Mouse (Mus musculus) cerebellum, adult 9-10 months (tissue): Measurements from ENCODE around the gene Rnf141.
A peak's percentile ranks its signal among the peaks of the same experiment; 100 is the strongest.

Experiments
- DNase-seq: peaks from one replicate; pipeline ENCODE4 v3.0.0; 2022

The Rnf141 gene

DNA sequence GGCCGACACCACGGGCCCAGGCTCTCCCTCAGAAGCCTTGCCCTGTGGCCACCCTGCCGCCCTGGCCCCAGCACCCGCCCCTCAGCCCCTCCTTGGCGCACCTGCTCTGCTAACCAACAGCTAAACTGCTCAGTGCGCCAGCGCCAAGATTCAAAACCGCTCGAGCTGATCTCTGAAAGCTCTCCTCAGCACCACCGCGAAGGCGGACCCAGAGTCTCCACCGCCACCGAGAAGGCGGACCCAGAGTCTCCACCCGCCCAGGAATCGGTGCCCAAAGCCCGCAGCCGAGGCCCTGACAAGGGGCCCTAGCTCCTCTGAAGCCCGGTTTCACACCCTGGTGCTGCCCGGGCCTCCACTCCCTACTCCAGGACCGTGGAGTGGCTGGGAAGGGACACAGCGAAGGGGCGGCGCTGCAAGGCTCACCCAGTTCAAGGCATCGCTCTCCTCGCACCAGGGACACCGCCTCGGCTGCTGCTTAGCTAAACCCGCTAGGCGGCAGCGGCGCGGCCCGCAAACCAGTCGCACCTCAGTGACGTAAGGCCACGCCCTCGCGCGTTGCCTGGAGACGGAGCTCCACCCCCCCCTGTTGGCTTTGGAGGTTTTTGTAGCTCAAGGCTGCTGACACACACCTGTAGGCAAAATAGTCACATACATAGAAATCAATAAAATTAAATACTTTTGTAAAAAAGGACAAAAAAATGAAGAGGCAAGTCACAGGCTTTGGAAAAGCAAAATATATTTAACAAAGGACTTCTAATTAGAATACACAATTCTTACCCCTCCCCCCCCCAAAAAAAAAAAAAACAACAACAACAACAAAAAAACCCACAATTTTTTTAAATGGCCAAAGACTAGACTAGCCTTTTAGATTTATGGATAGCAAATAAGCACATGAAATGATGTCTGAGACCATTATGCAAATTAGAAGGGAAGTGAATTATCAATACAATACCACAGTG, at the start of gene Rnf141:
Gene Rnf141 (minus strand): TSS at position 542 of the 959 bp plus-strand sequence.
- DNase-seq: peak; percentile 91

DNA sequence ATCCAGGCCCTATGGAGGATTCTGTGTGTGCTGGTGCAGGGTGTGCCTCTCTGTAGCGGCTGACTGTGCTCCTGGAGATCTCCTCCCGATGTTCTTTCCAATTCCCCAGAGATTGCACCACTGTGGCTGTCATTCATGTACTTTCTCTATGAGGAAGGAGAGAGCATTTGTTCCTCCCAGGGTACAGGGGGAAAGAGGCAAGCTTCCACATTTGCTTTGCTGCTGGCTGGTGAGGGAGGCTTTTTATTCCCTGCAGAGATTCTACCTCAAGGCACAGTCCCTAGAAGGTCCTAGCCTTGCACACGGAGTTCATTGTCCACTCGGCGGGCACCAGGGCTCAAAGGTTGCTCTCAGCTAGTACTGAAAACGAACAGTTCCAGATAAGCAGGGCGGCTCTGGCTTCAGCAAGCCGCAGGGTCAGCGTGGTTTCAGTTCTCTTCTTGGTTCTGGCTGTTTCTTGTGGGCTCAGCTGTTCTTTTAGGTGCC, 47.3 kb upstream of the Rnf141 start:
- DNase-seq: no peak

DNA sequence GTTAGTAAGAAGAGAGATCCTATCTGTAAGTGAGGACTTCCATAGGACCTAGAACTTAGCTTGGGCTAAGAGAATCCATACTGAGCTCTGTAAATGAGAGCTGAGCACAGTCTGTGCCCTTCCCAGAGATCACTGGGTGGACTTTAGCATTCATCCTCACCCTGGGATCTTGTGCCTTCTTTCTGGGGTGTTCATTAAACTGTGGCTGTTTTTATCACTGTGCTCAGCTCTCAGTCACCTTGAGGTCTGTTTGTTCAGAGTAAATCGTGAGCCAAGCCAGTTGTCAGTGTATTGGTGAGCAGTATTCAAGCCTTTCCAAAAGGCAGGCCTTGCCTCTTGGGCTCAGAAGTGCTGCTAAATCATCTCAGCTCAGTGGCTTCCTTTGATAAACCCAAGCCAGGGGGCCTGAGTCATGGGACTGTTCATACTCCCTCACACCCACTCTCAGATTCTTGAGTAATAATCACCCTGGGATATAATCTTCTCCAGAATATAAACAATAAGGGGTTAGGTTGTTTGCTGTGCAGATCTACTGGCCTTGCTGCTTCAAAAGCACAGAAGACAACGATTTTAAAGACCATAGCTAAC, 37.6 kb upstream of the Rnf141 start:
- DNase-seq: no peak

DNA sequence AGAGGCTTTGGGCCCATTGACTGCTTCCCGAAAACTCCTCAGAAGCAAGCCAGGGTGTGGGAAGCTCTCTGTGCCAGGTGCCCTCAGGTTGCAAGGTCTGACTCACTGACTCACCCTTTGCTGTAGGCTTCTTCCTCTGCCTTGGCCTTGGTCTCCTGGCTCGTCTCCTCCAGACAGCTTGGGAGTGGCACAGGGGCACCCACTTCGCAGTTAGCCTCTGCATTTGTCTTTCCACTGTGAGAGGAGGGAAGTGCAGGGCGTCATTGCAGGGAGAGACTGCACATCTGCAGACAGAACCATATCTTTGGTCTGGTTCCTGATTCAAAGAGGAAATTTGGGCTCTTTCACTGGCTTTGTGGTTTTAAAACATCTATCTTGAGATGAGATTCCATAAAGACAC, 33.8 kb upstream of the Rnf141 start:
- DNase-seq: no peak

DNA sequence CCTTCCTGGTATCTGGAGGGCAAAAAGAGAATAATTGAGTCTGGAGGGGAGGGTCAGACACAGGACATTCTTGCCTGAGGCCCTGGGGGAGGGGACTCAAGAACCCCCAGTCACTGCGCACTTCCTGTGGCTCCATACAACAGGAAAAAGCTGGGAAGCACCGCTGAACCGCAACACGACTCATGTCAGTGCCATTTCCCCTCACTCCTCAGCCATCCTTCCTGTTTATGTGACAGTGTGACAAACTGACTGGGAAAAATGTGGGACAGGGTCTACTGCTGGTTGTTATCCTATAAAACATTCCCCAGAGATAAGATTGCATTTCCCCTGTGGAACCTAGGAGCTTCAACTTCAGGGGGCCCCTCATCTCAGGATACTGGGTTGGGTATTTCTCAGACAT, 32.7 kb upstream of the Rnf141 start:
- no peak for DNase-seq

DNA sequence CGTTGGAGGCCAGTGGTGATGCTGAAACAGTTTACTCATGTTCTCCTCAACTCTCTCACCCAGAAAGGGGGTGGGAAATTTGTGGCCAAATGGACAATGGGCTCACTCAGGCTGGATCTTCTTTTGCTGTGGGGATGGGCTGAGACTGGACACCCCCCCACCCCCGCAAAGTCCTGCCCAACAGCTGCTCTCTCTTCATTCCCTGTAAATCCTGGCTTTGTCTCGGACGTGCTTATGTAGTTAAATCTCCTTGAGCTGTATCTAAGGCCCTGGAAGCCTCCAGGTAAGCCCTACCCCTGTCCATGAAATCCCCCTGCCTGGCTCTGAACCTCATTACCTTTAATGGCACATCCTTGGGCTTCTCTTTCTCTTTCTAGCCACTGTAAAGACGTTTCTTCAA, 24.6 kb upstream of the Rnf141 start:
- no peak for DNase-seq

DNA sequence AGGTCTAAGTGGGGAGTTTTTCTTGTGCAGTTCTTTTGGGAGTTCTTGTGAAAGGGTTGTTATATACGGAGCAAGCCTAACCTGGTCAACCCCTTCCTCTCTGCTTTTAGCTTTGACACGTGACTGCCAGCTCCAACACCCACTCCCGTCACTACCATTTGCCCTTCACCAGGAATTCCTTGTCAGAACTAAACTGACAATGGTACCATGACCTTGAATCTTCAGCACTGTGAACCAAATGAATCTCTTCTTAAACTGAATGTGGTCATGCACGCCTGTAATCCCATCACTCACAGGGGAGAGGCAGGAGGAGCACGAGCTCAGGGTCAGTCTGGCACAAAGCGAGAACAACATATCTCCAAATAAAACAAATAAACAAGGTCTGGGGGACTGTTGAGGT, 22.9 kb upstream of the Rnf141 start:
- DNase-seq: no peak

DNA sequence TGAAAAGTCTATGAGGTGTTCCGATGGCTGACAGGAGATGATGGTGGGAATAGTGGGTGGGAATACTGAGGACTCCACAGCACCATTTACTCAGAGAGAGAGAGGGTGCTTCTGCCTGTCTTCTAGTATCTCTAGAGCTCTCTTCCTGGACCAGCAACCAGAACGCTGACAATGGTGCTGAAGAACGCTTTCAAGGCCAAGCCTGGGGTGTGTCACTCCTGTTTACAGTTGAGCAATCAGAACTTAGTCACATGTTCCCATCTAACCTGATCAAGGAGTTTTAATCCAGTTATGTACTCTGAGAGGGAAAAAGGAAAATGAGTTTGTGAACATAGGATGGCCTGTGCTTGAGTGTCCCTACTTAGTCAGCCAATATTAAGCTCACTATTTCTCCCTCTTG, 21.8 kb upstream of the Rnf141 start:
- DNase-seq: no peak

DNA sequence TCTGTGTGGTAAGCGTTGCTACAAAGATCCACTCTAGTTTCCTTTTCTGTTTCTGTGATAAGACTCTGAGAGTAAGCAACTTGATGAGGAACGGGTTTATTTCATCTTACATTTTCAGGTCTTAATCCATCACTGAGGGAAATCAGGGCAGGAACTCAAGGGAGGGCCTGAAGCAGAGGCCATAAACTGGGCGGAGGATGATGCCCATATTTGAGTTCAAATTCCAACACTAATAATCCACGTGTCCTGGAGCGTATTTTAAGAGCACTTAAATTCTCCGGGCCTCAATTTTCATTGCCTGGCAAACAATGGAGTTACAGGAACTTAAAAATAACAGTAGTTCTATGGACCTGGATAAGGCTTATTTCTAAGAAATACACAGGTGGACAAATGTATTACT, 21.3 kb upstream of the Rnf141 start:
- no peak for DNase-seq

DNA sequence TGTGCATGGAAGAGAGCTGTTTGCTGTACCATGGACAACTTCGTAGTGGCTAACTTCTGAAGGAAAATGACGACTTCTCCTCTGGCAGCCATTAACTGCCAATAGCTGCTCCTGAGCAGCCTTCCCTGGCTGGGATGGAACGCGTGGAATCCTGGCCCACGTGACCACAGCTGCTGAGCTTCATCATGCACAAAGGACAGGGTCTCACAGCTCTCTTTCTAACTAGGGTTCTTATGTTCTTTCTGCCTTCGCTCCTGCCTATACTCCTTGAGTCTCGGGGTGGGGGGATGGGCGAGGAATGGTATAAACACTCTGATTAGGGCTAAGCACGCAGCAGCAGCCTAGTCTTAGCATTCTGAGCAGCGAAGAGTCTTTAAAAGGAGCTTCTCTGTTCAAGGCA, 20.8 kb upstream of the Rnf141 start:
- DNase-seq: no peak

DNA sequence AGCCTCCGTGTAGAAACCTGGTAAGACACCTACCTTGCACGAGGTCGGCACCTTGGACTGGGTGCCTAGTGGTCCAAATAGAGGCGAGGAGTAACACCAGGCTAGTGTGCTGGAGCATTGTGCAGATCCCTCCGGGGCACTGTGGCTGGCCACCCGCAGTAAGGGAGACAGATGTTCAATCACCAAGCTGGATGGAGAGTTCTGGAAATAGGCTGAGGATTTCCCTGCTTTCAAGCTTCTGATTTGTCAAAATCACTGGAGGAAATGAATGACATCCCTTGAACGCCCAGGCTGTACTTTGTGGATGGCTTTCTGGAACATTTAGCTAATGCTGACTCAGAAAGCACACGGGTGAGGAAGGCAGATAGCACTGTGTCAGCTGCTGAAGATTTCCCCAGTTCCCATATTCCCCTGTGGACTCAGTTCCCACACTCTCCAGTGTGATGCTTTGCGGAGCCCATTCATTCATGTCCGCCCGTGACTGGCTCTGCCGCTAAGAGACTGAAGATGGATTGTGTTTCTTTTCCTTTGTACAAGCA, 18.6 kb upstream of the Rnf141 start, which contains the start of gene Lyve1:
Gene Lyve1 (minus strand): TSS at position 489 of the 539 bp plus-strand sequence.
- no peak for DNase-seq

DNA sequence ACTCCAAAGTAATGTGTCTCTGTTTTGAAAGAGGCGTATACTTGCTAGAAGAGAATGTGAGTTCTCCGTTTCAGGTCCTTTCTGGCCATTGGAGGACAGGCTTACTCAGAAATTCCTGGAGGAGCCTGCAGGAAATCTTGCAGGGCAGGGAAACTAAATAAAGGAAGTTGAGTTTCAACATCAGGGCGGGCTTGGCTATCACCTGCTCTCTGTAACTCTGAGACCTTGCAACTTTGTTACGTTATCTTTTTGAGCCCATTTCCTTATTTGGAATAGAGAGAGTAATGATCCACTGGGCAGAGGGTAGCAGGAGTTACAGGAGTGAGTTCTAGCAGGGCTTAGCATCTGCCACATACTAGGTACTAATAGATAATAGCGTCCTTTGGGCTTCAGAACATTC, 15.9 kb upstream of the Rnf141 start:
- no peak for DNase-seq

DNA sequence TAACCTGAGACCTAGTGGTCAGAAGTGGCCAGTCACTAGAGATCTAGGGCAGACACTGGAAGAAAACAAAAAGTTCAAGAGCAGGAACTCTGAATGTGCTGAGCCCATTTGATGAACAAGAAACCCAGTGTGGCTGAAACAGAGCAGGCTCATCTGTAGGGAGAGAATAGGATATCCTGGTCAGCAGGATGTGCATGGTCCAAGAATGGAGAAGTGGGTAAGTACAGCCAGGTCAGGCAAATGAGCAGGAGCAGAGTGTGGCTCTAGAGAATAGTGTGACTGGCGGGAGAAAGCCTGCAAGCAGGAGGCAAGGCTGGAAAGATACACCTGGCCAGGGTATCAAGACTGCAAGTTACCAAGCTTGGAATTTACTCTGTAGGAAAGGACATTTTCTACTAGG, 11.3 kb upstream of the Rnf141 start:
- DNase-seq: no peak

DNA sequence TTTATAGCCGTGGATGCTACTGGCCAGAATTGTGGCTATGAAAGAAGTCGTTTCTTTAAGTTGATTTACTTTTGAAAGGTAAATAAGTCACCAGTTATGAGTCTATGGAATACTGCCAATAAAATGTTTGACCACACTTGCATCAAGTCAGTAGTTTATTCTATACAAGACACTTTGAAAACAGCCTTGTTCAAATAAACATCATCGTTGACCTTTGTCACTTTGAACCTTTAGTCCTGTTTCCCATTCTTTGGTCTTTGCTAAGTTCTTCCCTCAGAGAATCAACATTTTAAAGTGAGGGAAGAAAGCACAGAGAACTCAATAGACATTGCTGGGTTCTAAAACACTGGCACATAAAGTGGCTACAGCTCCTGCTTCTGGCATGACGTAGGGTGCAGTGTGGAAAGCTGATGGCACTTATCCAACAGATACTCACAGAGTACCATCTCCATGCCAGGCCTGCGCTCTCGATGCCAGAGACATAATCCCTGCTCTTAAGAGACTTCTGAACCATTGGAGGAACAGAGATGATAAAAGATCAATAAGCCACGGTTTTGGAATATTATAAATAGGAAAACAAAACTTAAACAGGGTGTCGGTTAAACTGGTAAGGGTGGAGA, 10.8 kb upstream of the Rnf141 start:
- DNase-seq: no peak

DNA sequence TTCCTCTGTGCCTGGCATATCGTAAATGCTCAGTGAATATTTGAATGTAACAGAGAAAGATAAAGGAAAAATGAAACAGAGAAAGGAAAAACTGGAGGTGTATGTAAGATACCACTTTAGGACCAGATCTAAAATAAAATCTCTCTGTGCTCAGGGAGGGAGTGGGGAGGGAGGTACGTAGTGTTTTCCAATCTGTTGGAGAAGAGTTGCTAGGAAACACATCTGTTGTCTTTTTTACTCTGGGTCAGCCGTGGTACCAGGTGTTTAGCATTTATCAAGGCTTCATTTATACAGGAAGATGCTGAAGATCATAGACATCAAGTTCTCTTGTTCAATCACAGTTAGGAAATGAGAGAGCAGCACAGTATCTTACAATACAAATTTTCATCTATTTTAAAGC, 10.3 kb upstream of the Rnf141 start:
- DNase-seq: no peak

DNA sequence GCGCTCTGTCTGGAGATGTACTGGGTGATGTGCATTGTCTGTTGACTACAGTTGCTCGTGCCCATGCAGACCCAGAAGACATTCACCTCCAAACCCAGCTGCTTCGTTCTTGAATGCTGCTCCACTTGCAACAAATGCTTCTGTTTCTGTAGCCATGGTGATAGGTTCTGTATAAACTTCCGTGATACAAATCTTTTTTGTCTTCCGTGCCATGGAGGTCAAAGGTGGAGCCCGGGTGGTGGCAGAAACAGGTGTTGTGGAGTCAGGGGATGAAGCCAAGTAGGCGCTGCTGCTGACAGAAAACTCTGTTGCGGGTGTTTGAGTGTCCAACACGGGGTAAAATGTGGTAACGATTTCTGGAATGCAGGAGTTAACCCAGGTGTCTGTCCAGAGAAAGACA, 9.4 kb upstream of the Rnf141 start:
- no peak for DNase-seq

DNA sequence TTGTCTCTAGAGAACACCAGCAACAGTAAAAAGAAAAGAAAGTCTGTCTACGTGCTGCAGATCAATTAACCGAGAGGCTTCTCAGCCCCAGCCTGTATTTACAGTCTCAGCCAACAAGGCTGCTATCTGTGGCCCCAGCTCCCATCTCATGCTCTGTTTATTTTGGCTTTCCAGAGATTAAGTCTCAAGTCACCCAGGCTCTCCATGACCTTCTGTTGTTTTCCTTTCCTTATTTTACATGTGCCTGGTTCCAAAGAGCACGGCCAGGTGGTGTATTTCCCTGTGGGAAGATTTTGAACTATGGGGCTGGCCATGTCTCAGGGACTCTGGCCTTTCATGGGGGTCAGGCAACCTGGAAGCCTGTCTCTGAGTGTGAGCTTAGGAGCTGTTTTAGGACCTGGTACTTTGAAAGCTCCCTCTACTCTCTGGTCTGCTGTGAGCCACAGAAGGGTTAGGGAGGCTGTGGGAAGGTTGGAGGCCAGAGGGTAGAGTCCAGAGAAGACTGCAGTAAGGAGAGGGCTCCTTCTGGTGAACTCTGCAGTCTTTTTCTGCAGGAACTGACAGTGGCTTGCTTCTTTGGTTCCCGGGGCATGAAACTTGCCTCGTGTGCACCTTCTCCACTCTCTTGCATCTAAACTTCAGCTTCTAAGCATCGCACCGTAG, 7.4 kb upstream of the Rnf141 start:
- no peak for DNase-seq

DNA sequence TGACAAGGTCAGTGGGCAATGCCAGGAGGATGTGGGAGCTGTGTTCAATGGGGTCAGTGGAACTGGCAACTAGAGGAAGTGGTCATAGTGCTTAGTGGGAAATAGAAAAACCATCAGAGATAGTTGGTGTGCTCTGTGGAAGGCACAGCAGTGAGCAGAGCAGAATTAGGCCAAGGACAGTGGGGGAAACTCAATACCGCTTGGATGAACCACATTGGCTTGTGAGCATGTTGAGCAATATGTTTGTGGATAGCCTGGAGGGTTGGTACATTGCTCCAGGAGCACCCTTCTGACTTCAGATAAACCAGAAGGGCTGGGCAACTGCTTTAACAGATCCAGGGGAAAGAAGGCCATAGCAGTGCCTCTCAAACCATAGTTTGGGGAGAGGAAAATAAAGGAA, 4.1 kb upstream of the Rnf141 start:
- DNase-seq: no peak

DNA sequence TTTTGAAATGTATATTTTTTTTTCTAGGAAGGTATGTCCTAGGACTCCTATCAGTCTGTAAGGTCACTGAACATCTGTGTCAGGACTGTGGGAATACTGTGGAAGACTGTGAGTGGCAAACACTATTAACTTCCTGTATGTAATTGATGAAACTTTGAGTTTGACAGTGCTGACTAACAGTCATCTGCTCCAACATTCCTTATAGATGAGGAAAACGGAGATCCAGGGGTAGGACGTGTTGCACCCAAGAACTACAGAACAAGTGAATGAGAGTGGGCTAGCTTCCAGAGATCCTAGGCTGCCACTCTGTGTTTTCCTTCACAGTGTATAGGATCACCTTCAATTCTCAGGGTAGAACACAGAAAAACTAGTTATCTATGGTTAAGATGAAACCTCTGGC, 3.1 kb upstream of the Rnf141 start:
- DNase-seq: no peak

DNA sequence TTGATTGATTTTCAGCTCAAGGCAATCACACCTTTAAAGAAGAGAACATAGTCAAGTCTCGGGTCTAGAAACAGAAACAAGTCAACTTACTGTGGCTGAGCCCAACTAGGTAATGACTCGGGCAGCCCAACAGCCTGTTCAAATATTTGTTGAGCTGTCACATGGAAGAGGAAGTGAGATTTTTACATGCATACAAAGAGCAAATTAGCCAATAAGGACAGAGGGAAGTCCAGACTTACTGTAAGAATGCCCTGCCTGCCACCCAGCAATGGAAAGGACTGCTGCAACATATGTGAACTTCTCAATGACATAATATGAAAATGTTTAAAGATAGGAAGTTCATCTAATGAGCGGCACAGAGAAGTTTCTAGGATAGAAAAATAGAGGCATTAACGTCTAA, 3.9 kb downstream of the Rnf141 start:
- DNase-seq: no peak

DNA sequence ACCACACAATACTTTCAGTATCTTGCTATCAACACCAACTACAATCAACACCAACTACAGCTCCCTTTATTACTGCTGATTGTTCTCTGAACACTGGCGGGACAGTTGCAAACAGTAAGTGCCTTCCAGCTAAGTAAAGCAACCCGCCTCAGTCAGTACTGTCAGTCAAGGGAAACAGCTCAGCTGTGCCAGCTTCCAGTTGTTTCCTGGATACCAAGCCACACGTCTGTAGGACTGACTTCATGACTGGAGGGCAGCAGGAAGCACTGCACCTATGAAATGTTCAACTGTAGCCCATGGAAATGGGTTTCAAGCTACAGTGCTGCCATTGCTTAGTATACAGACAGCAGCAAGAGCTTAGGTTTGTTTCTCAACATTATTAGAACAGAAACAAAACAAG, 9.7 kb downstream of the Rnf141 start:
- no peak for DNase-seq

DNA sequence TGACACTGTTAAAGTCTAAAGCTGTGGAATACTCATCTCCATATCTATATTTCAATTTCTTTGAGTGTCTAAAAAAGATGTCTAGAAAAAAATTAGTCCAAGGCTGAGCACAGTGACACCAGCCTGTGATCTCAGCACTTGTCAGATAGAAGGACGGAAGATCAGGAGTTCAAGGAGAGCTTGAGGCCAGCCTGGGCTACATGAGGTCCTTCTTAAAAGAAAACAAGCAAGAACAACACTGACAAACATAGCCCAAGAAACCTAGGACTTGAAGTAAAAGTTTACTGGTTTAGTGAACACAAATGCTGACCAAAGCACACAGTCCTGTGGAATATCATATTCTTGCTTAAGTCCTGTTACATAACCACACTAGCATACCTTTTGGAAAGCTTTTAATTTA, 10.2 kb downstream of the Rnf141 start:
- DNase-seq: no peak

DNA sequence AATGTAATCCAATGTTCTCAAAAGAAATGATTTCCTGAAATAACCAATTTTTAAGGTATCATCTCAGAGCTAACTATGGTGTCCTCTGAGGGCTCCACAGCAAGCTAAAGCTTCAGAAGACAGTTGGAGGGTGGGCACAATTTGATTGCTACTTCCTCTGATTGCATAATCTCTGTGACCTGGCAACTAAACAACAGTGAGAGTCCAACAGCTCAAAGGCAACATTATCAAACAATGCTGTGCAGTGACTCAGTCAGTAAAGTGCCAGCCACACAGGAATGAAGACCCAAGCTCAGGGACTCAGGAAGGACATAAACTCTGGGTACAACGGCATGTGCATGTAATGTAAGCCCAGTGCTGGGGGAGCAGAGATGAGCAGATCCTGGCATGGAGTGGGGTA, 11.2 kb downstream of the Rnf141 start:
- DNase-seq: no peak
